ENCODE assay signal across 2 mouse cellular contexts in the genomic region with DNA sequence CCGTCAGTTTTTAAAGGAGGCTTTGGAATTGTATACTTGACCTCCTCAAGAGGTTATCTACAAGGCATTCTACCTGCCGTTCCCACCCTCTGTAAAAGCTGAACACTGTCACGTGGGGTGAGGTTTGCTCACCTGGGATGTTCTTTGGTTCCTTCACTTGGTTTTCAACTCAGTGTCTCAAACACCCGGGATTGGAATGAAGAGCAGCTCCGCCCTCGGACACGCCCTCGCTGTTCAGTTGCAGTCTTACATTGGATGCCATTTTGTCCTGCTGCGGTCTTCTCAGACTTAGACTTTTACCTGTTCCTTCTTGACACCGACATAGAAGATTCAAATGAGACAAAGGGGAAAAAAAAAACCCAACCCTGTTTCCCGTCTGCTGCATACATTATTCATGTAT.
TF ChIP-seq lines count a peak whose summit lies in the region.

No protein-coding gene starts in this region.

TF ChIP-seq in CH12.LX, 34 proteins besides CTCF, POLR2A, EP300 and RAD21:
- TF ChIP-seq NRF1 (IDR thresholded peaks at IDR 0.05; ENCODE audit: low read depth, low read length) = no peak
- TF ChIP-seq IRF4 (IDR thresholded peaks at IDR 0.05; ENCODE audit: low read depth, low read length) = 0 out of 2 replicates have a peak, but pooled peaks have one; percentile 30
- peak; percentile 73 for TF ChIP-seq ZNF384 (IDR thresholded peaks at IDR 0.05; ENCODE audit: low read depth, low read length)
- no peak for TF ChIP-seq CHD1 (IDR thresholded peaks at IDR 0.05; ENCODE audit: low read depth, low read length)
- TF ChIP-seq POLR2AphosphoS2 (IDR thresholded peaks at IDR 0.05; ENCODE audit: low read depth, low read length) = no peak
- TF ChIP-seq TCF12 (IDR thresholded peaks at IDR 0.05; ENCODE audit: low read depth, low read length) = no peak

TF ChIP-seq in ES-E14, 5 proteins besides CTCF, POLR2A, EP300 and RAD21:
- TF ChIP-seq ZNF384 (IDR thresholded peaks at IDR 0.05; ENCODE audit: low read depth, low read length) (0 out of 2 replicates have a peak, but pooled peaks have one; percentile 47), MAFK (IDR thresholded peaks at IDR 0.05; ENCODE audit: insufficient read depth, low read depth, low read length) (no peak)
